In the genomic region with DNA sequence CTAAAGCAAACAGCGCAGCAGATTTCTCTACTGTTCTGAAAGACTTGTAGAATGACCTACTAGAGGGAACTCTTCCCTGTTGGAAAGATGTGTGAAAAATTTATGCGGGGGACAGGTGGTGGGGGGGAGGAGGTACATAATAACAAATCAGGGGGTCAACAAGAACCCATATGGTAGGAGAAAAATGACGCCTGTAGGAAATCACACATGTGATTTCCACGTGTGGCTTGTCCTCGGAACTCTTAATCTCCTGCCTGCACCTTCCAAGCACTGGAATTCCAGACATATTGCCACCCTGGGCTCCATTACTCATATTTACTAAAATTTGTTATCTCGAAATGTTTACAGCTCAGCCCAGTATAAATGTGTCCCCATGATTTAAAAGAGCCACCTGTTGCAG, we compare ENCODE assay signal across 10 mouse cellular contexts. TPM values are rescaled to one million over a fixed set of nuclear protein-coding genes. Genes with fewer than 3 reads are reported as not detected.
A peak's percentile ranks its signal among the peaks of the same experiment; 100 is the strongest.
DNase-seq lines count a peak whose midpoint lies in the region; ATAC-seq and TF ChIP-seq lines count a peak whose summit lies in the region.
"Had no signal": no experiment of that assay in that cellular context is flagged by ENCODE, and none has a peak within 500 bp of the region (broad histone marks: within the 10 kb centered on the region; RNA-seq: fewer than 3 reads in every experiment).

No protein-coding gene starts in this region.

- no peak for DNase-seq in heart, adult 9 months (ENCODE audit: low spot score in 2 of 2)
- no peak for DNase-seq in ES-E14 (ENCODE audit: low read depth, low spot score)
- DNase-seq in hindbrain, embryonic 10.5 days (ENCODE audit: low spot score) = no peak
- no peak for DNase-seq in liver, postnatal 0 days
- no peak for DNase-seq in adrenal gland, adult 8-10 months
- no peak for DNase-seq in urinary bladder, postnatal 10 days (ENCODE audit: low spot score)
- no peak for DNase-seq in kidney, postnatal 36 days

- H3K9ac ChIP-seq in heart, embryonic 12.5 days = peak overlapping the region; percentile 96
- peak overlapping the region; percentile 99; the same call in 1 of the 2 replicates for H3K9ac ChIP-seq in ES-E14 (ENCODE audit: insufficient read depth, low read depth, low read length, poor library complexity, severe bottlenecking)
- peak overlapping the region; percentile 99 for H3K9ac ChIP-seq in liver, postnatal 0 days (replicated peaks)

- in situ Hi-C loops in ES-E14 (cut with MboI; ENCODE audit: low sequenced_read_pairs in 2 of 2, unreplicated experiment in 2 of 2) = no loop called here

- peaks cover 8% of the 10 kb centered on the region for H3K4me1 ChIP-seq in heart, embryonic 12.5 days (replicated peaks)
- H3K4me1 ChIP-seq in ES-E14 (ENCODE audit: control insufficient read depth in 2 of 2, insufficient read depth in 2 of 2, low read length in 2 of 2, poor library complexity in 1 of 2) = peaks cover 0 to 9% of the 10 kb centered on the region in 2 experiments; a peak in 3 of 4 replicates
- peaks cover 10% of the 10 kb centered on the region for H3K4me1 ChIP-seq in hindbrain, embryonic 10.5 days (replicated peaks)
- peaks cover 6% of the 10 kb centered on the region; the same call in 1 of the 2 replicates for H3K4me1 ChIP-seq in liver, postnatal 0 days (ENCODE audit: insufficient read depth)

- H3K4me2 ChIP-seq in heart, embryonic 12.5 days = peak overlapping the region; percentile 96
- H3K4me2 ChIP-seq in liver, postnatal 0 days (ENCODE audit: low read depth, low read length) = peak overlapping the region; percentile 84

- 73% methylated on average over 6 of the region's 6 CpGs for WGBS in heart, embryonic 12.5 days
- WGBS in hindbrain, embryonic 10.5 days = 86% methylated on average over 6 of the region's 6 CpGs
- WGBS in liver, postnatal 0 days (ENCODE audit: insufficient replicate concordance) = 79% methylated on average over 6 of the region's 6 CpGs

- H3K9me3 ChIP-seq in heart, embryonic 12.5 days (replicated peaks) = no peaks in the 10 kb centered on the region
- H3K9me3 ChIP-seq in ES-E14 (ENCODE audit: control insufficient read depth, insufficient read depth, low read depth, low read length) = no peaks in the 10 kb centered on the region
- no peaks in the 10 kb centered on the region for H3K9me3 ChIP-seq in hindbrain, embryonic 10.5 days
- no peaks in the 10 kb centered on the region for H3K9me3 ChIP-seq in liver, postnatal 0 days (ENCODE audit: low read length)

- peaks cover 34% of the 10 kb centered on the region for H3K36me3 ChIP-seq in heart, embryonic 12.5 days
- H3K36me3 ChIP-seq in ES-E14 (ENCODE audit: control insufficient read depth, insufficient read depth, low read length, poor library complexity, severe bottlenecking) = peaks cover 23% of the 10 kb centered on the region
- peaks cover 45% of the 10 kb centered on the region for H3K36me3 ChIP-seq in hindbrain, embryonic 10.5 days
- H3K36me3 ChIP-seq in liver, postnatal 0 days (replicated peaks; ENCODE audit: insufficient read depth, low read length) = peaks cover 34% of the 10 kb centered on the region

- H3K27ac ChIP-seq in heart, embryonic 12.5 days (ENCODE audit: poor library complexity, severe bottlenecking) = no peak overlapping the region
- H3K27ac ChIP-seq in ES-E14 (ENCODE audit: insufficient read depth, low read depth, low read length, poor library complexity, severe bottlenecking) = no peak overlapping the region
- no peak overlapping the region for H3K27ac ChIP-seq in hindbrain, embryonic 10.5 days
- H3K27ac ChIP-seq in liver, postnatal 0 days (ENCODE audit: low read depth) = no peak overlapping the region

- no peaks in the 10 kb centered on the region for H3K27me3 ChIP-seq in heart, embryonic 12.5 days (replicated peaks)
- no peaks in the 10 kb centered on the region for H3K27me3 ChIP-seq in hindbrain, embryonic 10.5 days (ENCODE audit: insufficient read depth, poor library complexity, severe bottlenecking)
- no peaks in the 10 kb centered on the region for H3K27me3 ChIP-seq in liver, postnatal 0 days (ENCODE audit: insufficient read depth, low read length)

- H3K4me3 ChIP-seq in heart, embryonic 12.5 days = peak overlapping the region; percentile 97
- peak overlapping the region; percentile 97 to 98 for H3K4me3 ChIP-seq in ES-E14 (ENCODE audit: insufficient read depth in 1 of 2, low read depth in 1 of 2, low read length in 2 of 2, poor library complexity in 1 of 2, severe bottlenecking in 1 of 2)
- peak overlapping the region; percentile 96 for H3K4me3 ChIP-seq in hindbrain, embryonic 10.5 days
- H3K4me3 ChIP-seq in liver, postnatal 0 days (ENCODE audit: low read depth, low read length) = peak overlapping the region; percentile 98

- TF ChIP-seq CTCF in liver, postnatal 0 days (IDR thresholded peaks at IDR 0.05; ENCODE audit: low read depth) = no peak

- no peak for ATAC-seq in heart, embryonic 12.5 days (ENCODE audit: insufficient number of reproducible peaks, low FRiP score)
- ATAC-seq in liver, postnatal 0 days = no peak

- no peak for TF ChIP-seq EP300 in liver, postnatal 0 days (IDR thresholded peaks at IDR 0.05; ENCODE audit: low read depth)

TF ChIP-seq in ES-E14, 5 proteins besides CTCF, POLR2A, EP300 and RAD21:
- TF ChIP-seq MAFK (IDR thresholded peaks at IDR 0.05; ENCODE audit: insufficient read depth, low read depth, low read length) = no peak
- TF ChIP-seq HCFC1 (IDR thresholded peaks at IDR 0.05; ENCODE audit: borderline replicate concordance, insufficient read depth, low read length) = no peak
- no peak for TF ChIP-seq CHD2 (IDR thresholded peaks at IDR 0.05; ENCODE audit: low read depth, low read length)
- no peak for TF ChIP-seq ZNF384 (IDR thresholded peaks at IDR 0.05; ENCODE audit: low read depth, low read length)
- TF ChIP-seq ZC3H11A (IDR thresholded peaks at IDR 0.05; ENCODE audit: borderline replicate concordance, low read depth, low read length) = no peak

RNA-seq across cellular contexts. Expression of a gene that starts 2.2 kb away (rescaled TPM):
- 101 and 103 TPM in 2 replicates for polyA plus RNA-seq in heart, embryonic 12.5 days (2016; fragmentation: Nextera tagmentation; extraction: Ambion mirVana)
- 137 and 175 TPM in 2 replicates for total RNA-seq in ES-E14 (2012; rRNA removed)
- 160 and 195 TPM in 2 replicates for polyA plus RNA-seq in hindbrain, embryonic 10.5 days (2016; fragmentation: Nextera tagmentation; extraction: Ambion mirVana)
- 46.9 and 50.8 TPM in 2 replicates for polyA plus RNA-seq in liver, postnatal 0 days (2015; fragmentation: Nextera tagmentation; extraction: Ambion mirVana)
- total RNA-seq in adrenal gland, adult 8-10 months (2022) = 100 to 1,000 TPM in 1 of 4 experiments, 10 to 100 TPM in 3; 82.5 to 121 (median 96.2) TPM

RNA-seq across cellular contexts. Expression of a gene that starts 24.3 kb away (rescaled TPM):
- polyA plus RNA-seq in heart, embryonic 12.5 days (2016; fragmentation: Nextera tagmentation; extraction: Ambion mirVana) = not detected in 2 replicates
- total RNA-seq in ES-E14 (2012; rRNA removed) = not detected in 2 replicates
- not detected in 2 replicates for polyA plus RNA-seq in hindbrain, embryonic 10.5 days (2016; fragmentation: Nextera tagmentation; extraction: Ambion mirVana)
- not detected in 2 replicates for polyA plus RNA-seq in liver, postnatal 0 days (2015; fragmentation: Nextera tagmentation; extraction: Ambion mirVana)
- total RNA-seq in adrenal gland, adult 8-10 months (2022) = not detected
- polyA plus RNA-seq: gonadal fat pad, adult 2 months; testis, adult 2 months had no signal

RNA-seq across cellular contexts. Expression of a gene that starts 40.8 kb away (rescaled TPM):
- polyA plus RNA-seq in heart, embryonic 12.5 days (2016; fragmentation: Nextera tagmentation; extraction: Ambion mirVana) = not detected in 2 replicates
- total RNA-seq in ES-E14 (2012; rRNA removed) = not detected in 2 replicates
- not detected in 2 replicates for polyA plus RNA-seq in hindbrain, embryonic 10.5 days (2016; fragmentation: Nextera tagmentation; extraction: Ambion mirVana)
- 0.06 and 0.23 TPM in 2 replicates for polyA plus RNA-seq in liver, postnatal 0 days (2015; fragmentation: Nextera tagmentation; extraction: Ambion mirVana)
- under 1 TPM; 0.12 to 0.46 (median 0.19) TPM for total RNA-seq in adrenal gland, adult 8-10 months (2022)

RNA-seq across cellular contexts. Expression of a gene that starts 47.9 kb away (rescaled TPM):
- polyA plus RNA-seq in heart, embryonic 12.5 days (2016; fragmentation: Nextera tagmentation; extraction: Ambion mirVana) = 11.8 and 12.6 TPM in 2 replicates
- 18.9 and 19.6 TPM in 2 replicates for total RNA-seq in ES-E14 (2012; rRNA removed)
- polyA plus RNA-seq in hindbrain, embryonic 10.5 days (2016; fragmentation: Nextera tagmentation; extraction: Ambion mirVana) = 14.8 and 15.4 TPM in 2 replicates
- polyA plus RNA-seq in liver, postnatal 0 days (2015; fragmentation: Nextera tagmentation; extraction: Ambion mirVana) = 3.0 and 3.3 TPM in 2 replicates
- 100 to 1,000 TPM in 1 of 4 experiments, 10 to 100 TPM in 3; 62.7 to 118 (median 75.9) TPM for total RNA-seq in adrenal gland, adult 8-10 months (2022)
